Mouse (Mus musculus): ENCODE results near the gene Dffb. TPM values are rescaled to one million over a fixed set of nuclear protein-coding genes. Genes with fewer than 3 reads are reported as not detected.
A peak's percentile ranks its signal among the peaks of the same experiment; 100 is the strongest.
"Not testable (repeated sequence)": the region's sequence is repeated elsewhere in the genome, so short reads cannot be mapped to it uniquely, and the experiment has no call there.

Gene Dffb
- polyA plus RNA-seq, 1 experiment from 2014 or later: 11.4 TPM

DNA sequence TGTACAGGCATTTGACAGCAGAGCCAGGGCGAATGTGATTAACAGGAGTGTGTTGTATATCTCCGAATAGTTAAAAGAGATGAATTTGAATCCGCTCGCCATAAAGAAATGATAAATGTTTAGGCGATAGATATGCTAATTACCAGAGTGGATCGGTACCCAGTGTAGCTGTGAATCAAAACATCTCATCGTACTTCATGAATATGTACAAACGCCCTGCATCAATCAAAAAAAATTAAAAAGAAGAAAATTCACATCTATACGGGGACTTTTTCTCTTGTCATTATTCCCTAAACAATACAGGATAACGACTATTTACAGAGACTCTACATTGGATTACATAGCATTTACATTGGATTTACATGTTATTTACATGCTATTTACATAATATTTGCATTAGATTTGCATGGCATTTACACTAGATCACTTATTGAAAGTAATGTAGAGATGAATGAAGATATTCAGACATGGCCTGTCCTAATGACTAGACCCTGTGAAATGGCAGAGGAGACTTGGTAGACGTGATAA is 46.1 kb downstream of the Dffb start:
- Histone ChIP-seq H3K27me3 (ENCODE audit: control insufficient read depth, insufficient read depth, low read length) (no peaks in the 10 kb centered on the region), H3K9me3 (ENCODE audit: control insufficient read depth, low read length) (no peaks in the 10 kb centered on the region), H3K27ac (ENCODE audit: low read depth, low read length) (no peak overlapping the region), H3K4me1 (replicated peaks; ENCODE audit: control insufficient read depth, insufficient read depth, low read length) (no peaks in the 10 kb centered on the region), H3K4me2 (replicated peaks; ENCODE audit: low read depth, low read length) (no peak overlapping the region), H3K36me3 (ENCODE audit: control insufficient read depth, insufficient read depth, low read length) (no peaks in the 10 kb centered on the region), H3K9ac (ENCODE audit: low read depth, low read length) (no peak overlapping the region), H3K4me3 (ENCODE audit: low read depth, low read length) (no peak overlapping the region)
- DNase-seq (ENCODE audit: low spot score): no peak
- 72% methylated on average over 11 of the region's 11 CpGs for WGBS
- ATAC-seq (ENCODE audit: low FRiP score): no peak; the same call in 1 of the 2 replicates

DNA sequence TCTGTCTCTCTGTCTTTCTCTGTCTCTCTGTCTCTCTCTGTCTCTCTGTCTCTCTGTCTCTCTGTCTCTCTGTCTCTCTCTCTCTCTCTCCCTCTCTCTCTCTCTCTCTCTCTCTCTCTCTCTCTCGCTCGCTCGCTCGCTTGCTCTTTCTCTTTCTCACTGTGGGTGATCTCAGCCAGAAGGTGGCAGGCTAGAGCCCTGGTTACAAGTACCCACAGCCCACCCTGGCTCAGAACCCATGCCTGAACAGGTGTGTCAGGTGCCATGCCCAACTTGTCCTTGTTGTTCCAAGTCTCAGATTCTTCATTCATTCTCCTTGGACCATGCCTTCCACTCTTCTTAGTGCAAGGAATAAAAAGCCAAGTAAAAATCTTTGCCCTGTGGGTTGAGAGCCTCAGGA is 52.8 kb downstream of the Dffb start:
- not testable (repeated sequence) for DNase-seq (ENCODE audit: low spot score); H3K4me1 ChIP-seq (replicated peaks; ENCODE audit: control insufficient read depth, insufficient read depth, low read length)
- WGBS: 68% methylated on average over 4 of the region's 4 CpGs

DNA sequence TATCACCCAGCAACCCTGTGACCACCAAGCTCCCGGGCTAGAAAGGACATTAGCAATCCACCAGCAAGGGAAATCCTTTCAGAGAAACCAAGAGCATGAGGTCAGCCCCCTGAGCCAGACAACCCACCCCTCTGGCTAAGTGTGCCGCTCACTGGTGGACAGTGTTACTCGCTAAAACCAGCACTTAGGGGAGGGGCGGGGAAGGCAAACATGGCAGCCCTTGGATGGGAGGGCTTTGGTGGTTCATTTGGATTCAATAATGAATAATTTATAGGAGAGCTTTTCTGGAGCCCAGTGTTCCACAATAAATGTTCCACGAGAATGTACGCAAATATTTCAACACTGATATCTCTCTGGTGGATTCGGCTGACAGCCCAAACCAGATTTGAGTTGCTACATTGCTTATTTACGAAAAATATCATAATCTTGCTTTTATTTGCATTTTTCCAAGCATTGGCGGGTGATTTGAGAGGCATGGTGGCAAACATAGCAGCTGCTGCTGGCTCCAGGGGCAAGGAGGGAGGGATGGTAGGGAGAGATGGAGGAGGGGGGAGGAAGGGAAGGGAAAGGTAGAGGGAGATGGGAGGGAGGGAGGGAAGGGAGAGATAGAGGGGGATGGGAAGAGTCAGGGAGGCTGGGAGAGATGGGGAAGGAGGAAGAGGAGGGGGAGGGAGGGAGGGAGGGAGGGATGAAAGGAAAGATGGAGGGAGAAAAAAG is 54.3 kb downstream of the Dffb start:
- Histone ChIP-seq H3K4me1 (replicated peaks; ENCODE audit: control insufficient read depth, insufficient read depth, low read length) (no peaks in the 10 kb centered on the region), H3K4me3 (ENCODE audit: low read depth, low read length) (no peak overlapping the region), H3K9me3 (ENCODE audit: control insufficient read depth, low read length) (no peaks in the 10 kb centered on the region), H3K27ac (ENCODE audit: low read depth, low read length) (no peak overlapping the region), H3K36me3 (ENCODE audit: control insufficient read depth, insufficient read depth, low read length) (no peaks in the 10 kb centered on the region), H3K4me2 (replicated peaks; ENCODE audit: low read depth, low read length) (no peak overlapping the region), H3K27me3 (ENCODE audit: control insufficient read depth, insufficient read depth, low read length) (no peaks in the 10 kb centered on the region; the same call in 1 of the 2 replicates), H3K9ac (ENCODE audit: low read depth, low read length) (no peak overlapping the region)
- ATAC-seq (ENCODE audit: low FRiP score): no peak
- WGBS: 59% methylated on average over 9 of the region's 9 CpGs
- DNase-seq (ENCODE audit: low spot score): no peak

More for the DNA sequence above, 52.8 kb downstream of the Dffb start:
- not testable (repeated sequence) for H3K9ac ChIP-seq (ENCODE audit: low read depth, low read length); H3K36me3 ChIP-seq (ENCODE audit: control insufficient read depth, insufficient read depth, low read length); H3K27me3 ChIP-seq (ENCODE audit: control insufficient read depth, insufficient read depth, low read length); H3K27ac ChIP-seq (ENCODE audit: low read depth, low read length); H3K4me3 ChIP-seq (ENCODE audit: low read depth, low read length); H3K9me3 ChIP-seq (ENCODE audit: control insufficient read depth, low read length); H3K4me2 ChIP-seq (replicated peaks; ENCODE audit: low read depth, low read length); ATAC-seq (ENCODE audit: low FRiP score)

DNA sequence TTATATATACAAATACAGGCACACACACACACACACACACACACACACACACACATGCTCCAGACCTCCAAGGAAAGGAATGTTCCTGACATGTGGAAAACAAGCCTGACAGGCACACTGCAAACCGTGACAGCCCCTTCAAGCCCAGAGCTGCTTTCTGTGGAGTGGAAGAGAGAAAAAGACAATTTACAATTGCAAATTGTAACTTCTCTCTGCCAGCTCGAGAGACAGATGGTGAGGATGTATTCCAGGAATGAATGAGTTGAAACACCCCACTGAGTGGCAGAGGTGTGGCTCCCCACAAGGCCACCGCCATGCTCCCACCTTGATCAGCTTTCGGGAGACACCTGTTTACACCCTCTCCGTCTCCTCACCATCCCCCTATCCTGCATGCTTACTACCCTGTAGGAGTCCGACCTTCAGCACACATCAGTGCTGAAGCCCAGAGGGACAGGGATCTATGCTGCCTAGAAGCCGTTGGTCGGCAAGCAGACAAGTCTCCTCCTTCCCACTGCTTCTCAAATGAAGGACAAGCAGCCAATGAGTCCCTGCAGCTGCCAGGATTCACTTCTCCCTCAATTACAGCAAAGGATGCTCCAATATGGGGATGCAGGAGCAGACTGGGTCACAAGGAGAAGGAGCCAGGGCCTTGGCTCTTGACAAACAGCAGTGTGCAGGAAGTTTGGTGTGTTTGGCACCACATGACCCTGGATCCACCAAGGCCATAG is 57.0 kb downstream of the Dffb start:
- no peak for DNase-seq (ENCODE audit: low spot score)

More for the DNA sequence above, 57.0 kb downstream of the Dffb start:
- H3K9me3 ChIP-seq (ENCODE audit: control insufficient read depth, low read length): no peaks in the 10 kb centered on the region
- H3K4me1 ChIP-seq (replicated peaks; ENCODE audit: control insufficient read depth, insufficient read depth, low read length): no peaks in the 10 kb centered on the region
- no peak for ATAC-seq (ENCODE audit: low FRiP score)
- H3K27ac ChIP-seq (ENCODE audit: low read depth, low read length): no peak overlapping the region
- H3K9ac ChIP-seq (ENCODE audit: low read depth, low read length): 0 out of 2 replicates have a peak overlapping the region, but pooled peaks have one; percentile 4
- H3K4me2 ChIP-seq (replicated peaks; ENCODE audit: low read depth, low read length): no peak overlapping the region
- H3K36me3 ChIP-seq (ENCODE audit: control insufficient read depth, insufficient read depth, low read length): no peaks in the 10 kb centered on the region
- no peaks in the 10 kb centered on the region; the same call in 1 of the 2 replicates for H3K27me3 ChIP-seq (ENCODE audit: control insufficient read depth, insufficient read depth, low read length)
- 48% methylated on average over 8 of the region's 8 CpGs for WGBS
- no peak overlapping the region for H3K4me3 ChIP-seq (ENCODE audit: low read depth, low read length)

Other genes with a start within 250 kb of the Dffb start
- gene A430005L14Rik, start 17.9 kb downstream of the Dffb start, polyA plus RNA-seq (2014; fragmentation: Nextera tagmentation; extraction: Ambion mirVana): 112 and 115 TPM in 2 replicates
- 16.8 and 19.7 TPM in 2 replicates for gene Cep104, start 68 bp upstream of the Dffb start, polyA plus RNA-seq (2014; fragmentation: Nextera tagmentation; extraction: Ambion mirVana)
- gene Lrrc47, start 36.6 kb upstream of the Dffb start, polyA plus RNA-seq (2014; fragmentation: Nextera tagmentation; extraction: Ambion mirVana): 11.8 and 14.2 TPM in 2 replicates
- gene Smim1, start 51.1 kb upstream of the Dffb start, polyA plus RNA-seq (2014; fragmentation: Nextera tagmentation; extraction: Ambion mirVana): 9.7 and 9.8 TPM in 2 replicates
- gene Ccdc27, start 67.6 kb upstream of the Dffb start, polyA plus RNA-seq (2014; fragmentation: Nextera tagmentation; extraction: Ambion mirVana): not detected in 2 replicates
- 1.6 and 2.2 TPM in 2 replicates for gene Trp73, start 165.1 kb upstream of the Dffb start, polyA plus RNA-seq (2014; fragmentation: Nextera tagmentation; extraction: Ambion mirVana)
- 43.8 and 45.9 TPM in 2 replicates for gene Wrap73, start 167.2 kb upstream of the Dffb start, polyA plus RNA-seq (2014; fragmentation: Nextera tagmentation; extraction: Ambion mirVana)
- 139 and 141 TPM in 2 replicates for gene Tprgl, start 185.5 kb upstream of the Dffb start, polyA plus RNA-seq (2014; fragmentation: Nextera tagmentation; extraction: Ambion mirVana)
- gene Megf6, start 195.6 kb upstream of the Dffb start, polyA plus RNA-seq (2014; fragmentation: Nextera tagmentation; extraction: Ambion mirVana): 14.9 and 18.2 TPM in 2 replicates